Mouse (Mus musculus) cerebellum, adult 2 months (tissue): ENCODE results near the gene Pbrm1. TPM values are rescaled to one million over a fixed set of nuclear protein-coding genes. Genes with fewer than 3 reads are reported as not detected.

Experiments
- DNase-seq, 2 experiments: peaks; one replicate each; pipeline ENCODE4 v3.0.0; 2021
- H3K27ac ChIP-seq: fragments of 200-500 bp; 2 replicates; pipeline ENCODE4 v1.5.1; 2012; ENCODE audit warnings: low read length, control low read depth, inconsistent platforms; ENCODE audit not compliant: insufficient read depth
- H3K27me3 ChIP-seq: fragments of 200-500 bp; 2 replicates; pipeline ENCODE4 v1.6.1; 2012; ENCODE audit warnings: inconsistent platforms, mild to moderate bottlenecking, low read length, moderate library complexity; ENCODE audit not compliant: control insufficient read depth, insufficient read depth
- H3K4me1 ChIP-seq: fragments of 200-500 bp; 2 replicates; pipeline ENCODE4 v1.6.1; 2011; ENCODE audit warnings: low read length; ENCODE audit not compliant: control insufficient read depth, insufficient read depth
- H3K4me3 ChIP-seq: fragments of 200-500 bp; replicated peaks from 2 replicates; pipeline ENCODE3; 2011; ENCODE audit warnings: mild to moderate bottlenecking, low read depth, low read length, control low read depth; ENCODE audit not compliant: insufficient read depth
- CTCF ChIP-seq: fragments of 200-500 bp; IDR thresholded peaks from 2 replicates; pipeline ENCODE4 v1.5.1; 2011; ENCODE audit warnings: low read depth, mild to moderate bottlenecking, control low read depth, low read length, moderate library complexity, borderline replicate concordance; ENCODE audit not compliant: insufficient read depth
- POLR2A ChIP-seq: fragments of 200-500 bp; IDR thresholded peaks from 2 replicates; pipeline ENCODE4 v1.6.1; 2011; ENCODE audit warnings: low read length, control low read depth, borderline replicate concordance; ENCODE audit not compliant: insufficient read depth
- WGBS: fragments of 180-500 bp; shearing (Covaris S2); methylation state at CpG from one replicate; pipeline ENCODE4 v1.1.7; 2018; 5-methylcytosine and 5-hydroxymethylcytosine counted together
- polyA plus RNA-seq: library from polyadenylated mRNA; depleted of rRNA; stranded (reverse); fragments of >200 nt; gene quantifications from 2 replicates; pipeline ENCODE4 v1.2.3, GENCODE M21; 2012

The Pbrm1 gene
- polyA plus RNA-seq, 1 experiment, result 22.2 TPM

DNA sequence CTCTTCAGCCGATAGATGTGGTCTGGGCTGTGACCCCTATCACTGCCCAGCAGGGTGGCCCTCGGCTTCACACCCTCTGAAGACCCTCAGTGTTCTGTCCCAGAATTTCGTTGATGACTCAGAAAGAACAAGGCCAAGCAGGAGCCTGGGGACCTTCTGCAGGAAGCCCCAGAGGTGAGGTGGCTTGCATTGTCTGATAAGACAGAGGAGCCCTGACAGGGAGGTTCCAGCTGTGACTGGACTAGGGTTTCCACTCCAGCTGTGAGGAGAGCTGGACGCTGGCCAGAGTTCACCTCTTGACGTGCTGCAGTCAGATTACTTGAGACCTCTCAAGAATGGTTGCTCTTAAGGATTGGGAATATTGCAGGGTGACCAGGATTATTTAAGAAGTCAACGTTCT, 113.1 kb downstream of the Pbrm1 start:
- TF ChIP-seq CTCF, result no peak
- no peak for TF ChIP-seq POLR2A
- H3K4me1 ChIP-seq, result 0 out of 2 replicates have a peak, but pooled peaks cover 3% of the 10 kb centered on the region
- no peak overlapping the region for H3K4me3 ChIP-seq
- H3K27me3 ChIP-seq, result no peaks in the 10 kb centered on the region
- H3K27ac ChIP-seq, result no peak overlapping the region
- WGBS, result 29% methylated on average over 6 of the region's 6 CpGs
- DNase-seq, result peak in 1 of 2 experiments; percentile 14

DNA sequence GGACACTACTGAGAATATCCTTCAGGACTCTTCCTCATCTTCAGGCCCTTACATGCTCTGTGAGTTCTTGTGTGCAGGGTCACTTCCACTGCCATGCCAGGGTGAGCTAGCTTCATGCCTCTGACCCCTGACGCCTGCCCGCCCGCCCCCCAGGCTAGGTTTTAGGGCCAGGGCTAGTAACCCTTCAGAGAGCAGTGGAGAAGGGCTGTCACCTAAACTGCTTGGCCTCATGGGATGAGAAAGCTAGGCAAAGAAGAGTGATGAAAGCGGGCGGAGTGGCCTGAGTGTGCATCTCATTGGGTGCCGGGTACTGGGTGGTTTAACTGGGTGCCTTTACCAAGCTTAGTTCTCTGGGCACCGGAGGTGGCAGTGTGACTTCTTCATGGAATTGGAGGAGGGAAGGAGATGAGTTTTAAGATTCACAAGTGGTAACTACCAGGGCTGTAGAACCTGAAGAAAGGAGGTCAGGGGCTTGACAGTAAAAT, 113.6 kb downstream of the Pbrm1 start:
- WGBS, result 83% methylated on average over 7 of the region's 7 CpGs
- TF ChIP-seq POLR2A (no peak), CTCF (no peak)
- Histone ChIP-seq H3K27me3 (no peaks in the 10 kb centered on the region), H3K27ac (no peak overlapping the region), H3K4me3 (no peak overlapping the region), H3K4me1 (no peaks in the 10 kb centered on the region)
- DNase-seq, result peak in 1 of 2 experiments; percentile 3

DNA sequence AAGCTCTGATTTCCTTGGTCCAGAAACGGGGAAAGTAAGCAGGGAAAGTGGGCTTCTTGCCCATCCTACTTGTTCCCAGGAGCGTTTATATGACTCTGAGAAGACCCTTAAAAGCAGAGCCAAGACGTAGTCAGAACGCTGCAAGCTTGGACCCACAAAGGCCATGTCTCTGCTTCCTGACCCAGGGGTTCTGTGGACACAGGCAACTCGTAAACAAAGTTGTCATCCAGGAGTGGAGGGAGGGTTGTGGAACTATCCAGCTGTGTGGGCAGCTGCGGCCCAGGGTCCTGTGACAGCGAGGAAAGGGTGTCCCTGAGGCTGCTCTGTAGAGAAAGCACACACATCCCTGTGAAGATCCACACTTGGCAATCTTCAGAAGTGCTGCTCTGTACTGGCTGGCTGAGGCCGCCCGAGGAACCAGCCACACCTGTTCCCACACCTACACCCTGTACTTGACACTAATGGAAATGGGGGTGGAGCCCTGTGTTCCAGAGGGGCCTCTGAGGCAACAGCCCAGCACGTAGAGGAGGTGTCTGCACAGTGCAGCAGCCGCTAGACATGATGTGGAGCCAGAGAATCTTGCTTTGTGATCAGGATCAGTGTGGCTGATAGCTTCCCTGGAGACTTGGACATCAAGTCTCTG, 114.2 kb downstream of the Pbrm1 start:
- H3K27me3 ChIP-seq, result no peaks in the 10 kb centered on the region
- peak in 1 of 2 experiments; percentile 5 for DNase-seq
- TF ChIP-seq CTCF, result no peak
- TF ChIP-seq POLR2A, result no peak
- no peaks in the 10 kb centered on the region for H3K4me1 ChIP-seq
- 63% methylated on average over 11 of the region's 11 CpGs for WGBS
- no peak overlapping the region for H3K4me3 ChIP-seq
- H3K27ac ChIP-seq, result no peak overlapping the region

DNA sequence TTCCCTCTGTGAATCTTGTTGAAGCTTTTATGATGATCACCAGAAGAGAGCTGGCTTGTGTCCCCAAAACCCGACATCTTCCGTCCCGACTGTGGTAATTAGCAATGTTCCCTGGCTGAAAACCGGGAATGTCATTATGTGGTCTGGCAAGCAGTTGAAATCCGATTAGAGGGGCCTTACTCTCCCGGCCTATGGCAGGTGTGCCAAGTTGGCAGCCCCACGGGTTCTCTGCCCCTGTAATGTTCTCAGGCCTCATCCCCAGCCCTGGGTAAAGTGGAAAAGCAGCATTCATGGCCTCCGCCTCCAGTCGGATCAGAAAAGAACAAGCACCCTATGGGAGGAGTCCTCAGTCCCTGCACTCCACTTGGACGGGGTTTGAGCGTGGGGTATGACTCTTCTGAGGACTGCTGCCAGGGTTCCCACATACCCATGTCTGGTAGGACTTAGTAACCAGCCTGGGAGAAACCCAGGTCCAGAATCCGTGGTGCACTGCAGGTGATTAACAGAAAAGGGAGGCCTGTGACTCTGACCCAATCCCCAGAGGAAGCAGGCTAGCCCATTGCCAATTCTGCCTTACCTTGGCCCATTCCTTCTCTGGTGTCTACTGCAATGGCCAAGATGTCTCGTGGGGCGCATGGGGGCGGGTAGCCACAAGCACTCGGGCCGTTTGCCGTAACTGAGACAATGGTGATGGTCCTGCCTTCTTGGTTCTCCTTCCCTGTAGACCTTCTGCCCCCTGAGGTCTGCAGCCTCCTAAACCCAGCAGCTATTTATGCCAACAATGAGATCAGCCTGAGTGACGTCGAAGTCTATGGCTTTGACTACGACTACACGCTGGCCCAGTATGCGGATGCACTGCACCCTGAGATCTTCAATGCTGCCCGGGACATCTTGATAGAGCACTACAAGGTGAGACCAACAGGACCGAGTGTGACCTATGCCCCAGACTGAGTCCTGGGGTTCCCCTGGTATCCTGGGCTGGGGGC, 115.4 kb downstream of the Pbrm1 start:
- peak in 1 of 2 experiments; percentile 6 for DNase-seq
- TF ChIP-seq CTCF (no peak), POLR2A (no peak)
- Histone ChIP-seq H3K27ac (no peak overlapping the region), H3K4me3 (no peak overlapping the region), H3K27me3 (no peaks in the 10 kb centered on the region), H3K4me1 (peaks cover 4% of the 10 kb centered on the region; the same call in 1 of the 2 replicates)
- WGBS, result 57% methylated on average over 25 of the region's 25 CpGs

DNA sequence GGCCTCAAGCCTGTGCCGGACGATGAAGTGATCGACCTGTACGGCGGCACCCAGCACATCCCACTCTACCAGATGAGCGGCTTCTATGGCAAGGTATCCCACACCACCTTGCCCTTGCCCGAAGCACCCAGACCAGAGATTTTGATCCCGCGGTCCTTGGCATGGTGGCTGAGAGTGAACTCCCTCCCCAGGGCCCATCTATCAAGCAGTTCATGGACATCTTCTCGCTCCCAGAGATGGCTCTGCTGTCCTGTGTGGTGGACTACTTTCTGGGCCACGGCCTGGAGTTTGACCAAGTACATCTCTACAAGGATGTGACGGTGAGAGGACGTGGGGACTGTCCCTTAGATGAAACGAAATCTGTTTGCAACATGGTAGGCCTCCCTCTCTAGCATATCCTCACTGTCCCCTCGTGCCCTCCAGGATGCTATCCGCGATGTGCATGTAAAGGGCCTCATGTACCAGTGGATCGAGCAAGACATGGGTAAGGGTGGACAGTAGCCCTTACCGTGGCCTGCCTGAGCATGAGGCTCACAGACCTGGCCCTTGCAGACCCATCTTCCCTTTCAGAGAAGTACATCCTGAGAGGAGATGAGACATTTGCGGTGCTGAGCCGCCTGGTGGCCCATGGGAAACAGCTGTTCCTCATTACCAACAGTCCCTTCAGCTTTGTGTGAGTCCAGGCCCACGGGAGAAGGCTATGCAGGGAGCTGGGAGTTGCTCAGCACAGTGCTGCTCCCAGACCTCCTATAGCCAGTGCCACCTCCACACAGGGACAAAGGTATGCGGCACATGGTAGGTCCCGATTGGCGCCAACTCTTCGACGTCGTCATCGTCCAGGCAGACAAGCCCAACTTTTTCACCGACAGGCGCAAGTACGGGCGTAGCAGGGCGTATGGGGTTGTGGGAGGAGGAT, 116.8 kb downstream of the Pbrm1 start:
- no peak overlapping the region for H3K27ac ChIP-seq
- DNase-seq, result peak in 1 of 2 experiments; percentile 3
- no peaks in the 10 kb centered on the region for H3K27me3 ChIP-seq
- H3K4me3 ChIP-seq, result no peak overlapping the region
- 96% methylated on average over 34 of the region's 34 CpGs for WGBS
- TF ChIP-seq POLR2A, result no peak
- peaks cover 4% of the 10 kb centered on the region; the same call in 1 of the 2 replicates for H3K4me1 ChIP-seq

DNA sequence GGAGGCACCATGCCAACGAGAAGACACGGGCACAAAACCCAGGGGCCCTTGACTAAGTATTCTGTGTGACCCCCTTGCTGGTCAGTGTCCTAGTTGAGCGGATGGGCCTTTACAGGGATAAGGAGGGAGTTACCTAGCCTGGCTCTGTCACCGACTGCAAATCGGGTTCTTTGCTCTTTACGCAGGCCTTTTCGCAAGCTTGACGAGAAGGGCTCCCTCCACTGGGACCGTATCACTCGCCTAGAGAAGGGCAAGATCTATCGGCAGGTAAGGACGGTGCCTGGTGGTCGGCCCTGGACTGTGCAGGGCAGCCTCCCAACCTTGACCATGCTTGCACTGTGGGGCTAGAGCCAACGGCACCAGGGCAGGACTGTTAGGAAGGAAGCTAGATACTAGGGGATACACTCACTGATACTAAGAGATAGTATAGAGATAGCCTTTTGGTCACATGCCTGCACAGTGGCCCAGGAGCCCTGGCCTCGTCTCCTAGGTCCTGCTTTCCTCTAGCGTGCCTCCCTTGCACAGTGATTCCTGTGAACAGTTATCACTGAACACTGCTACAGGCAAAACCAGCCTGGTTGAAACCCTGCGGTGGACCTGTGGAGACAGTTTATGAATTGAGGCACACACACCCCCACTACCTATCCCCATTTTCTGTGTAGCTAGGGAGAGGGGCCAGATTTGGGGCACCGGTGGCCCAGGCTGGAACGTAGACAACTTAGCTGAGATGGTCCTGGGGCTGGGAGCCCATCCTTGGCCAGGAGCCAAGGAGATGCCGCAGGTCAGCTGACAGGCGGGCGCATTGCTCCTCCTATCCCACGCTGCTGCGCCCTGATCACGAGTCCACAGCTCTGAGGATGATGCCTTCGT, 117.7 kb downstream of the Pbrm1 start:
- TF ChIP-seq CTCF (no peak), POLR2A (no peak)
- no peaks in the 10 kb centered on the region for H3K27me3 ChIP-seq
- WGBS, result 84% methylated on average over 26 of the region's 26 CpGs
- H3K4me1 ChIP-seq, result peaks cover 4% of the 10 kb centered on the region; the same call in 1 of the 2 replicates
- no peak overlapping the region for H3K4me3 ChIP-seq
- no peak overlapping the region for H3K27ac ChIP-seq
- peak in 1 of 2 experiments; percentile 14 for DNase-seq
